Mouse (Mus musculus) embryonic facial prominence, embryonic 10.5 days (tissue): ENCODE results near the gene Slc25a51. TPM values are rescaled to one million over a fixed set of nuclear protein-coding genes. Genes with fewer than 3 reads are reported as not detected.

Experiments
- DNase-seq: peaks from one replicate; pipeline ENCODE4 v3.0.0-alpha.2; 2017; ENCODE audit warnings: low spot score
- H3K27ac ChIP-seq: fragments of 300-500 bp; sonication (generic); replicated peaks from 2 replicates; pipeline ENCODE4 v1.5.1; 2016; ENCODE audit warnings: mild to moderate bottlenecking
- H3K27me3 ChIP-seq: fragments of 300-500 bp; sonication (generic); replicated peaks from 2 replicates; pipeline ENCODE4 v1.6.1; 2016; ENCODE audit warnings: low read depth, mild to moderate bottlenecking; ENCODE audit not compliant: poor library complexity, severe bottlenecking
- H3K36me3 ChIP-seq: fragments of 300-500 bp; sonication (generic); replicated peaks from 2 replicates; pipeline ENCODE4 v1.6.1; 2016; ENCODE audit warnings: mild to moderate bottlenecking, moderate library complexity
- H3K4me1 ChIP-seq: fragments of 300-500 bp; sonication (generic); 2 replicates; pipeline ENCODE4 v1.6.1; 2016
- H3K4me3 ChIP-seq: fragments of 300-500 bp; sonication (generic); 2 replicates; pipeline ENCODE4 v1.5.1; 2016; ENCODE audit warnings: mild to moderate bottlenecking, moderate library complexity
- H3K9me3 ChIP-seq: fragments of 300-500 bp; sonication (generic); 2 replicates; pipeline ENCODE4 v1.6.1; 2016; ENCODE audit warnings: mild to moderate bottlenecking
- WGBS: fragments of 180-500 bp; shearing (Covaris S2); methylation state at CpG from one replicate; pipeline ENCODE4 v1.1.7; 2016; 5-methylcytosine and 5-hydroxymethylcytosine counted together
- polyA plus RNA-seq: library from polyadenylated mRNA; unstranded; fragments of >200 nt; fragmentation: Nextera tagmentation; extraction: Ambion mirVana; gene quantifications from 2 replicates; pipeline ENCODE4 v1.2.1, GENCODE M21; 2016

The Slc25a51 gene
- polyA plus RNA-seq, result 82.0 and 87.0 TPM in 2 replicates

GRCm38 (mm10) chr4:45408427-45409132, at the start of gene Slc25a51:
TSS of gene Slc25a51 (minus strand) at chr4:45408766.
- Histone ChIP-seq H3K4me1 (peaks cover 48% of the 10 kb centered on the region), H3K27ac (peak within 1 kb of the TSS; percentile 98), H3K27me3 (0 out of 2 replicates have a peak, but pooled peaks cover 6% of the 10 kb centered on the region), H3K4me3 (peak within 1 kb of the TSS; percentile 98), H3K9me3 (no peaks in the 10 kb centered on the region), H3K36me3 (peaks cover 17% of the 10 kb centered on the region)
- peak; percentile 95 for DNase-seq
- under 1% methylated on average over 67 of the region's 67 CpGs for WGBS

- H3K4me1 ChIP-seq, result peaks cover 65% of the 10 kb centered on the region
- no peaks in the 10 kb centered on the region for H3K27me3 ChIP-seq
- no peaks in the 10 kb centered on the region for H3K9me3 ChIP-seq
- H3K27ac ChIP-seq, result no peak overlapping the region
- peaks cover 35% of the 10 kb centered on the region for H3K36me3 ChIP-seq
- no peak for DNase-seq
- H3K4me3 ChIP-seq, result no peak overlapping the region
- WGBS, result 92% methylated on average over 2 of the region's 2 CpGs
Measured at GRCm38 (mm10) chr4:45457543-45457942, 49.0 kb upstream of the Slc25a51 start.

- 89% methylated on average over 4 of the region's 4 CpGs for WGBS
- no peak overlapping the region; the same call in 1 of the 2 replicates for H3K27ac ChIP-seq
- peaks cover 75% of the 10 kb centered on the region for H3K4me1 ChIP-seq
- no peak overlapping the region for H3K4me3 ChIP-seq
- no peaks in the 10 kb centered on the region for H3K27me3 ChIP-seq
- H3K9me3 ChIP-seq, result no peaks in the 10 kb centered on the region
- DNase-seq, result no peak
- peaks cover 42% of the 10 kb centered on the region for H3K36me3 ChIP-seq
Measured at GRCm38 (mm10) chr4:45455001-45455400, 46.4 kb upstream of the Slc25a51 start.

GRCm38 (mm10) chr4:45453271-45453851, 44.8 kb upstream of the Slc25a51 start:
- 56% methylated on average over 3 of the region's 3 CpGs for WGBS
- Histone ChIP-seq H3K27me3 (no peaks in the 10 kb centered on the region), H3K9me3 (no peaks in the 10 kb centered on the region), H3K4me1 (peaks cover 76% of the 10 kb centered on the region), H3K4me3 (no peak overlapping the region), H3K27ac (peak overlapping the region; percentile 80), H3K36me3 (peaks cover 42% of the 10 kb centered on the region)
- DNase-seq, result no peak

GRCm38 (mm10) chr4:45452569-45453111, 44.1 kb upstream of the Slc25a51 start:
- H3K4me1 ChIP-seq, result peaks cover 81% of the 10 kb centered on the region
- no peaks in the 10 kb centered on the region for H3K27me3 ChIP-seq
- no peak for DNase-seq
- H3K36me3 ChIP-seq, result peaks cover 34% of the 10 kb centered on the region
- no peaks in the 10 kb centered on the region for H3K9me3 ChIP-seq
- WGBS, result 55% methylated on average over 7 of the region's 7 CpGs
- H3K27ac ChIP-seq, result peak overlapping the region; percentile 80
- H3K4me3 ChIP-seq, result no peak overlapping the region

GRCm38 (mm10) chr4:45449012-45449411, 40.4 kb upstream of the Slc25a51 start:
- Histone ChIP-seq H3K9me3 (no peaks in the 10 kb centered on the region), H3K4me1 (peaks cover 90% of the 10 kb centered on the region), H3K36me3 (peaks cover 43% of the 10 kb centered on the region), H3K27me3 (no peaks in the 10 kb centered on the region), H3K27ac (no peak overlapping the region), H3K4me3 (no peak overlapping the region)
- WGBS, result 74% methylated on average over 5 of the region's 5 CpGs
- no peak for DNase-seq

GRCm38 (mm10) chr4:45448481-45448880, 39.9 kb upstream of the Slc25a51 start:
- WGBS, result 89% methylated on average over 7 of the region's 7 CpGs

GRCm38 (mm10) chr4:45447196-45447595, 38.6 kb upstream of the Slc25a51 start:
- Histone ChIP-seq H3K4me1 (peaks cover 79% of the 10 kb centered on the region), H3K27me3 (no peaks in the 10 kb centered on the region), H3K27ac (no peak overlapping the region), H3K4me3 (no peak overlapping the region), H3K9me3 (no peaks in the 10 kb centered on the region), H3K36me3 (peaks cover 60% of the 10 kb centered on the region)
- 84% methylated on average over 5 of the region's 5 CpGs for WGBS
- DNase-seq, result no peak

More at GRCm38 (mm10) chr4:45448481-45448880, 39.9 kb upstream of the Slc25a51 start:
- no peak for DNase-seq
- no peak overlapping the region for H3K4me3 ChIP-seq
- H3K4me1 ChIP-seq, result peaks cover 88% of the 10 kb centered on the region
- peaks cover 48% of the 10 kb centered on the region for H3K36me3 ChIP-seq
- no peak overlapping the region for H3K27ac ChIP-seq
- H3K27me3 ChIP-seq, result no peaks in the 10 kb centered on the region
- H3K9me3 ChIP-seq, result no peaks in the 10 kb centered on the region

- Histone ChIP-seq H3K27ac (no peak overlapping the region), H3K36me3 (peaks cover 72% of the 10 kb centered on the region), H3K27me3 (no peaks in the 10 kb centered on the region), H3K4me1 (peaks cover 65% of the 10 kb centered on the region), H3K9me3 (no peaks in the 10 kb centered on the region), H3K4me3 (no peak overlapping the region)
- DNase-seq, result no peak
- 76% methylated on average over 3 of the region's 3 CpGs for WGBS
Measured at GRCm38 (mm10) chr4:45445235-45445634, 36.7 kb upstream of the Slc25a51 start.

- no peaks in the 10 kb centered on the region for H3K9me3 ChIP-seq
- no peak overlapping the region for H3K4me3 ChIP-seq
- H3K27ac ChIP-seq, result no peak overlapping the region
- H3K36me3 ChIP-seq, result peaks cover 77% of the 10 kb centered on the region
- peaks cover 65% of the 10 kb centered on the region for H3K4me1 ChIP-seq
- DNase-seq, result no peak
- WGBS, result 60% methylated on average over 4 of the region's 4 CpGs
- no peaks in the 10 kb centered on the region for H3K27me3 ChIP-seq
Measured at GRCm38 (mm10) chr4:45444813-45445212, 36.2 kb upstream of the Slc25a51 start.

GRCm38 (mm10) chr4:45443652-45444051, 35.1 kb upstream of the Slc25a51 start:
- H3K4me1 ChIP-seq, result peaks cover 65% of the 10 kb centered on the region

GRCm38 (mm10) chr4:45442237-45442636, 33.7 kb upstream of the Slc25a51 start:
- no peak for DNase-seq
- peaks cover 74% of the 10 kb centered on the region for H3K36me3 ChIP-seq
- H3K4me1 ChIP-seq, result peaks cover 66% of the 10 kb centered on the region
- no peak overlapping the region for H3K27ac ChIP-seq
- no peaks in the 10 kb centered on the region for H3K27me3 ChIP-seq
- no peaks in the 10 kb centered on the region for H3K9me3 ChIP-seq
- WGBS, result 77% methylated on average over 3 of the region's 3 CpGs
- no peak overlapping the region for H3K4me3 ChIP-seq

More at GRCm38 (mm10) chr4:45443652-45444051, 35.1 kb upstream of the Slc25a51 start:
- Histone ChIP-seq H3K9me3 (no peaks in the 10 kb centered on the region), H3K27me3 (no peaks in the 10 kb centered on the region), H3K4me3 (no peak overlapping the region), H3K36me3 (peaks cover 77% of the 10 kb centered on the region), H3K27ac (no peak overlapping the region)
- no peak for DNase-seq
- 86% methylated on average over 7 of the region's 7 CpGs for WGBS

GRCm38 (mm10) chr4:45441778-45442177, 33.2 kb upstream of the Slc25a51 start:
- no peaks in the 10 kb centered on the region for H3K9me3 ChIP-seq
- H3K27me3 ChIP-seq, result no peaks in the 10 kb centered on the region
- H3K4me3 ChIP-seq, result no peak overlapping the region
- WGBS, result 71% methylated on average over 1 of the region's 1 CpGs
- peaks cover 70% of the 10 kb centered on the region for H3K36me3 ChIP-seq
- no peak overlapping the region for H3K27ac ChIP-seq
- H3K4me1 ChIP-seq, result peaks cover 66% of the 10 kb centered on the region
- no peak for DNase-seq
